Mouse (Mus musculus): ENCODE data around the gene Cd300ld. TPM values are rescaled to one million over a fixed set of nuclear protein-coding genes. Genes with fewer than 3 reads are reported as not detected.

Cd300ld gene
- polyA plus RNA-seq, 1 experiment: 116 TPM

DNA sequence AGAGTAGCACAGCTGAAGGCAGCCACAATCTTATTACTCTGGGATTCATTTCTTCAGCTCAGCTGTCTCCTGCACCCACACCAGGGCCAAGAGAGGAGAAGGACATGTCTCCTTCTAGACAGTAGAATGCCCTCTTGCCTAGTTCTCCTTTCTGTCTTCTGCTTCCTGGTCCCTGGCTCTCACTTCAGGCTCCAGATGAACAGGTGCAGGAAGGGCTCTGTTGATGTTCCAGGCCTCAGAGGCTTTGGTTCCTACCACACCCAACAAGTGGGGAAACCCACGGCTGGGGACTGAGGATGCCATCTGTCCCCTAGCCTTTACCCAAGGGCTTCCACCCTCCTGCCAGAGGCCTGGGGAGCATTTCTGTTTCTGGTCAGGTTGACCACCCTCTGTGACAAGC lies 29.4 kb downstream of the Cd300ld start:
- H3K27ac ChIP-seq (ENCODE audit: insufficient read depth, low read depth, low read length): 0 out of 2 replicates have a peak overlapping the region, but pooled peaks have one; percentile 20
- peaks cover 44% of the 10 kb centered on the region for H3K4me1 ChIP-seq (ENCODE audit: control insufficient read depth, insufficient read depth, low read length)
- H3K4me3 ChIP-seq (ENCODE audit: insufficient read depth, low read length): no peak overlapping the region
- TF ChIP-seq POLR2A (IDR thresholded peaks at IDR 0.05; ENCODE audit: borderline replicate concordance, low read depth, low read length): no peak
- no peak for TF ChIP-seq CTCF (IDR thresholded peaks at IDR 0.05; ENCODE audit: low read depth, low read length)

- TF ChIP-seq POLR2A (IDR thresholded peaks at IDR 0.05; ENCODE audit: borderline replicate concordance, low read depth, low read length): no peak
- TF ChIP-seq CTCF (IDR thresholded peaks at IDR 0.05; ENCODE audit: low read depth, low read length): no peak
- peaks cover 26% of the 10 kb centered on the region for H3K4me1 ChIP-seq (ENCODE audit: control insufficient read depth, insufficient read depth, low read length)
- peak within 1 kb of the TSS; percentile 82 for H3K4me3 ChIP-seq (ENCODE audit: insufficient read depth, low read length)
- peak within 1 kb of the TSS; percentile 89 for H3K27ac ChIP-seq (ENCODE audit: insufficient read depth, low read depth, low read length)
Observed at GRCm38 (mm10) chr11:114934144-114934543, 55.6 kb downstream of the Cd300ld start, which contains the start of gene Cd300lb. TSS of gene Cd300lb (minus strand) at chr11:114934386.

GRCm38 (mm10) chr11:114933591-114933990 lies 56.1 kb downstream of the Cd300ld start:
- TF ChIP-seq POLR2A (IDR thresholded peaks at IDR 0.05; ENCODE audit: borderline replicate concordance, low read depth, low read length): no peak
- TF ChIP-seq CTCF (IDR thresholded peaks at IDR 0.05; ENCODE audit: low read depth, low read length): no peak
- Histone ChIP-seq H3K4me3 (ENCODE audit: insufficient read depth, low read length) (peak overlapping the region; percentile 82), H3K4me1 (ENCODE audit: control insufficient read depth, insufficient read depth, low read length) (peaks cover 31% of the 10 kb centered on the region), H3K27ac (ENCODE audit: insufficient read depth, low read depth, low read length) (peak overlapping the region; percentile 89)

Other genes with a start within 250 kb of the Cd300ld start
- 2.5 and 3.0 TPM in 2 replicates for gene Kif19a, start 224.5 kb downstream of the Cd300ld start, polyA plus RNA-seq (2012; ENCODE audit: insufficient read depth, insufficient read length, missing spikeins)
- not detected in 2 replicates for gene Btbd17, start 194.0 kb downstream of the Cd300ld start, polyA plus RNA-seq (2012; ENCODE audit: insufficient read depth, insufficient read length, missing spikeins)
- not detected in 2 replicates for gene Gpr142, start 191.0 kb downstream of the Cd300ld start, polyA plus RNA-seq (2012; ENCODE audit: insufficient read depth, insufficient read length, missing spikeins)
- 35.4 and 38.0 TPM in 2 replicates for gene Gprc5c, start 138.8 kb downstream of the Cd300ld start, polyA plus RNA-seq (2012; ENCODE audit: insufficient read depth, insufficient read length, missing spikeins)
- 202 and 239 TPM in 2 replicates for gene Cd300a, start 99.9 kb downstream of the Cd300ld start, polyA plus RNA-seq (2012; ENCODE audit: insufficient read depth, insufficient read length, missing spikeins)
- gene Cd300lb, start 55.5 kb downstream of the Cd300ld start, polyA plus RNA-seq (2012; ENCODE audit: insufficient read depth, insufficient read length, missing spikeins): 194 and 220 TPM in 2 replicates
- gene Cd300c, start 20.8 kb downstream of the Cd300ld start, polyA plus RNA-seq (2012; ENCODE audit: insufficient read depth, insufficient read length, missing spikeins): 1.5 and 1.7 TPM in 2 replicates
- gene Cd300c2, start 12.0 kb upstream of the Cd300ld start, polyA plus RNA-seq (2012; ENCODE audit: insufficient read depth, insufficient read length, missing spikeins): 447 and 482 TPM in 2 replicates
- 3.4 and 5.1 TPM in 2 replicates for gene Cd300ld2, start 26.3 kb upstream of the Cd300ld start, polyA plus RNA-seq (2012; ENCODE audit: insufficient read depth, insufficient read length, missing spikeins)
- 28.8 and 32.2 TPM in 2 replicates for gene Cd300ld4, start 37.1 kb upstream of the Cd300ld start, polyA plus RNA-seq (2012; ENCODE audit: insufficient read depth, insufficient read length, missing spikeins)
- gene Cd300ld5, start 47.8 kb upstream of the Cd300ld start, polyA plus RNA-seq (2012; ENCODE audit: insufficient read depth, insufficient read length, missing spikeins): 16.3 and 17.2 TPM in 2 replicates
- gene Cd300ld3, start 58.5 kb upstream of the Cd300ld start, polyA plus RNA-seq (2012; ENCODE audit: insufficient read depth, insufficient read length, missing spikeins): 542 and 670 TPM in 2 replicates
- 10.0 and 11.1 TPM in 2 replicates for gene Cd300e, start 72.3 kb upstream of the Cd300ld start, polyA plus RNA-seq (2012; ENCODE audit: insufficient read depth, insufficient read length, missing spikeins)
- not detected in 2 replicates for gene Rab37, start 101.5 kb upstream of the Cd300ld start, polyA plus RNA-seq (2012; ENCODE audit: insufficient read depth, insufficient read length, missing spikeins)
- gene Cd300lf, start 144.1 kb upstream of the Cd300ld start, polyA plus RNA-seq (2012; ENCODE audit: insufficient read depth, insufficient read length, missing spikeins): 1.9 and 2.9 TPM in 2 replicates
- 76.2 and 78.8 TPM in 2 replicates for gene Slc9a3r1, start 173.4 kb upstream of the Cd300ld start, polyA plus RNA-seq (2012; ENCODE audit: insufficient read depth, insufficient read length, missing spikeins)
- 40.2 and 42.7 TPM in 2 replicates for gene Tmem104, start 197.6 kb upstream of the Cd300ld start, polyA plus RNA-seq (2012; ENCODE audit: insufficient read depth, insufficient read length, missing spikeins)
- 23.5 and 24.0 TPM in 2 replicates for gene Nat9, start 197.9 kb upstream of the Cd300ld start, polyA plus RNA-seq (2012; ENCODE audit: insufficient read depth, insufficient read length, missing spikeins)